Mouse (Mus musculus) T-helper 2 cell (primary cell): ENCODE measurements around the gene Myl12a.

Source experiments
- in situ Hi-C: fragments of 300-600 bp; cut with MboI, MseI; formaldehyde crosslinking; loops from one replicate; pipeline ENCODE4 v1.15.1; 2025; ENCODE audit warnings: high pct_unique_total_duplicates

The Myl12a gene

DNA sequence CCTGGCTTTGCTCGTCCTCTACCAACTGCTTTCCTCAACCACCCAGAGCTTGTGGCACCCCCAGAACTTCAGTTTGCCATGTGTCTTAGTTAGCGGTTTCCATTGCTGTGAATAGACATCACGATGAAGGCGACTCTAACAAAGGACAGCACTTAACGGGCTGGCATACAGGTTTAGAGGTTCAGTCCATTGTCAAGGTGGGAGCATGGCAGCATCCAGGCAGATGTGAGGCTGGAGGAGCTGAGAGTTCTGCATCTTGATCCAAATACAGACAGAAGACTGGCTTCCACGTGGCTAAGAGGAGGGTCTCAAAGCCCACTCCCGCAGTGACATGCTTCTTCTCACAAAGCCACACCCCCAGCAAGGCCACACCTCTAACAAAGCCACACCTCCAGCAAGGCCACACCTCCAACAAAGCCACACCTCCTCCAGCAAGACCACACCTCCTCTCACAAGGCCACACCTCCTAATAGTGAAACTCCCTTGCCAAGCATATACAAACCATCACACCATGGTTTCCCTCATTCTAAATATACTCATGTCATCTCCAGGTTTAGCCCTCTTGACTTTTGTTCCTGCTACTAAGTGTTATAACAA is 8.1 kb upstream of the Myl12a start:
- in situ Hi-C loops: no loop called here

DNA sequence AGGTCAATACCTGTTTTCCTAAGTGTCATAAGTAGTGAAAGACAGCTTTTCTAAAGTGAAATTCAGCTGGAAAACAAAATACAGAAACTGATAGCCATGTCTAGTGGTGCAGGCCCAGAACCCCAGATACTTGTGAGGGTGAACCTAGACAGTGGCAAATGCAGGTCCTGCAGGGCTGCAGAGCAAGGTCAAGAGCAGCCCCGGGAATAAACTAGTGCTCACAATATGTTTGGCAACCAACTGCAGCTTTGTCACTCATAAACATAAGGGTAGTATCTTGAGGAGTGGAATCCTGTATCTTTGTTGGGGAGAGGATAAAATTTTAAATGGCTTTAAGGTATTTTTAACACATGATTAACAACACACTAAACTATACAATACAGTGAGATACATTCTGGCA is 7.1 kb upstream of the Myl12a start:
- in situ Hi-C loops: no loop called here

DNA sequence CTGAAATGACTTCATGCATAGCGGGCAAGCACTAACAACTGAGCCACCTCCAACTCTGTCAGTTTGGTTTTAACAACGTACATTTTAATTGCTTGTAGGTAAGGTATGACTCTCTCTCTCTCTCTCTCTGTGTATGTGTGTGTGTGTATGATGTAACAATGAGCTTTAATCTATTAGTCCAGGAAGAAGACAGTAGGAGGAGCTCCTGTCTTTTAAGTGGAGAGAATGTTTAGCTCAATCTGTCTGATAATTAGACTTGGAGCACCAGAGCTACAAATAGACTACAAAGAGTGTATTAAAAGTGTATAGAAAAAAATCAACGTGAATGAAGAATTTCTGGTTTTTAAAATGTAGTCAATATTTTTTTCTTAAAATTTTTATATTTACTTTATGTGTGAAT is 6.0 kb upstream of the Myl12a start:
- in situ Hi-C loops: no loop called here

DNA sequence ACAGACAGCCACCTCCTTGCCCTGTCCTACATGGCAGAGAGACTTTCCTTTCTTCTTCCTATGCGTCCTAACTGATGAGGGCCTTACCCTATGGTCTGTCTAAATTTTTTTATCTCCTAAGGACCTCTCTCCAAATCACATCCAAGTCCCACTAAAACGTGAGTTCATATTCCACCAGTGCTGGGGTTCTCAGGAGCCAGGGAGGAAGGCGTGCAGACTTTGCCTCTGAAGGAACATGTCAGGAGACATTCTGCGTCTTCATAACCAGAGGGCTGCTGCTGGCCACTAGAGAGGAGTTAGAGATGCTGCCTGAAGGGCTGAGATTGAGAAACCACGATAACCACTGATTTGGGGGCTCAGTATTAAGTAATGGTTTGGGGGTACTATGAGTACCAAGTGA is 4.3 kb upstream of the Myl12a start:
- in situ Hi-C loops: no loop called here

DNA sequence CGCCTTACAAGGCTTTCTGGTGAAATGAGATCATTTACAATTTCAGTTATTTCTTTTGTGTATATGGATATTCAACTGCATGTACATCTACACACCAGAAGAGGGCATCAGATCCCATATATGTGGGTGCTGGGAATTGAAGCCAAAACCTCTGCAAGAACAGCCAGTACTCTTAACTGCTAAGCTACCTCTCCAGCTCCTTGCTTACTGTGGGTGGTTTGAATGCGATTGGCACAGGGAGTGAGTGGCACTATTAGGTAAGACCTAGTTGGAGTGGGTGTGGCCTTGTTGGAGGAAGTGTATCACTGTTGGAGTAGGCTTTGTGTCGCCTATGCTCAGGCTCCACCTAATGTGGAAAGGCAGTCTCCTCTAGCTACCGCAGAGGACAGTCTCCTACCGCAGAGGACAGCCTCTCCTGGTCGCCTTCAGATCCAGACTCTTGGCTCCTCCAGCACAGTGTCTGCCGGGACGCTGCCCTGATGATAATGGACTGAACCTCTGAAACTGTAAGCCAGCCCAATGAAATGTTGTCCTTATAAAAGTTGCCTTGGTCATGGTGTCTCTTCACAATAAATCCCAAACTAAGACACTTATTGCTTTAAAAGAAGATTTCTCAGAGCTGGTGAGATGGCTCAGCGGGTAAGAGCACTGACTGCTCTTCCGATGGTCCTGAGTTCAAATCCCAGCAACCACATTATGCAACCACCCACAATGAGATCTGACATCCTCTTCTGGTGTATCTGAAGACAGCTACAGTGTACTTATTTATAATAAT is 1.7 kb upstream of the Myl12a start:
- in situ Hi-C loops: no loop called here

DNA sequence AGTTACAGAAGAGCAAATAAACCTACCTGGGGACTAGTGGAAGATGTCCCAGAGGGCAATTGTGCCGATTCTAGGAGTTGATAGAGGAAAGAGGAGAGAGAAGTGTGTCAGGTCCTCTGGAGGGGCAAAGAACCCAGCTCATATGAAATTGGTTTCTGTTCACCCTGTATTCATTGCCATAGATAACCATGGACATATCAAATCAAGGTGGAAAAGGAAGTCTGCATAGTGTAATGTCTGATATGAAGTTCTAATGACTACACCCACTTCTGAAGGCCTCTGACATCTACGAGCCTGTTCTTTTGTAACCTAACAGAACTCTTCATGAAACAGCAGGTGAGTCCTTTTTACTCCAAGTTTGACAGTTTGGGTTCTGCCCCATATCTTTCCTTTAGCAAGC is 1.0 kb upstream of the Myl12a start:
- in situ Hi-C loops: no loop called here

DNA sequence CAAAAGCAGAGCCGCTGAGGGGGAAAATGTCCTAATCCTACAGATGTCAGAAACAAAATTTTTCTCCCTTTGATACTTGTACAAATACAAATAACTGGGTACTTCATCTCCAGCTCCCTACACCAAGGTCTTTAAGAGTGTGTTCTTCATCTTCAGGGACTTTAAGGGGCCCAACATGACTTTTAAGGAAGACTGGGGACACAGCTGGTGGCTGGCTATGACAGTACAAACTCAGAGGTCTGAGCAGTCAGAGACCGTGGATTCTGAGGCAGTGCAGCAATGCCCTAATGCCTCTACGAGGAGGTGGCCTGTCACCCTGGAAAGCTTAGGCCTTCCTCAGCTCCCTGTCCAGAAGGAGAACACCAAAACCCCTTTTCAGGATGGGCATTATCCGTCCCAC is 434 bp upstream of the Myl12a start:
- in situ Hi-C loops: no loop called here

DNA sequence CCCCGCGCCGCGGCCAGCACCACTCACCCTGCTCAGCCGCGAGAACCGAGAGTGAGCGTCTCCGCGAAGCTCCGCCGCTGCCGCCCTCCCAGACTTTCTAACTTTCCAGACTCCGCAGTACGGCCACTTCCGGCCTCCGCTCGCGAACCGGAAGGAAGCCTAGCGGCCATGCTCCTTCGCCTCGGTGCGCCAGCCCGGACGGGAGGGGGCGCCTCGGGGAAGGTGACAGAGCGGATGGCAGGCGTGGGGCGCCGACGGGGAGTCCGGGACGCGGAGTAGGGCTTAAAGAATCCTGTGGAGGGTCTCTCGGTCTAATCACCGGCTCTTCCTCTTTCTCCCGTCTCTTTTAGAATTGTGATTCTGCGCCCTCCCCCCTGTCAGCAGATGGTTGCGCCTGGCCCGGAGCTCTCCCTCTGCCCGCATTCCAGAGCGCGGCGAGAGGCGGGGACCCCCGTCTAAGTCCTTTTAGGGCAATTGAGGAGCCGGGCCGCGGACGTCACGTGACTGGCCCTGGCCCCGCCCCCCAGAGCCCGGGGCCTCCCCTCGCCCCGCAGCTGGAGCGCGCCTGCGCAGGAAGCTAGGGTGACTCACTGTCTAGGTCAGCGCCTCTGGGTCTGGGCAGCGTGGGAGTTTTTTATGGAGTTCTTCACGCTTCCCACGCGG is 466 bp downstream of the Myl12a start, which contains the start of gene Myom1:
Gene Myom1 (plus strand): TSS at position 553 of the 663 bp plus-strand sequence.
- in situ Hi-C loops: no loop called here

DNA sequence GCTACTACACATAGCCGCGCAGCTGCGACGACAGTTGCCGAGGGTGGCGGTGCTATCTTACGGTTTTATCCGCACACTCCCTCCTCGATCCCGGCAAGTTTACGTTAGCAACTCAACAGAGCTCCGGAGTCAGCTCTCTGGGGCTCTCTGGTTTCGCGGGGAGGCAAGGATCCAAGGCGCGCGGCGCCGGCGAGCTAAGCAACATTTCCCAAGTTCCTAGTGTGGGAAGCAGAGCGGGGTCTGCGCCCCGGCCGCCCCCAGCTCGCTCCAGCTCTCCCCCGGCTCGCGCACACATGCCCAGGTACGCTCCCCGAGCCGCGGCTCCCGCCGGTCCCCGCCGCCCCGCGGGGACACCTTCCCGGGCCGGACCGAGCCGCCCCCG is 988 bp downstream of the Myl12a start:
- in situ Hi-C loops: no loop called here

DNA sequence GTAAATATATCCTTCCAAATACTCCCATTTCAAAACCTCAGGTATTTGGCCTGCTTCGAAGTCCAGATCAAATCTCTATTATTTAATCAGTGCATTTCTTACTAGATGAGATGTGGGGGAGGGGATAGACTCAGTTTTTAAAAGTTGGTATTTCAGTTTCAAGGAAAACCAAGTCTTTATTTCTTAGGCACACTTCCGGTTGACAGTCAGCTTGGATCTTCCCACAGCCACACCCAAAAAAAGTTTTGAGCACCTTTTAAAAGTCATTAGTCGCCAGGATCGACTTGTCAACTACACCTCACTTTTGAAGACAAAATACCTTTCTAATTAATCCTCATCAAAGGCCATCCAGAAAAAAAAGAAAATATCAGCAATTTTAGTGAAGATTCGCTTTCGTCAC is 1.6 kb downstream of the Myl12a start:
- in situ Hi-C loops: no loop called here

DNA sequence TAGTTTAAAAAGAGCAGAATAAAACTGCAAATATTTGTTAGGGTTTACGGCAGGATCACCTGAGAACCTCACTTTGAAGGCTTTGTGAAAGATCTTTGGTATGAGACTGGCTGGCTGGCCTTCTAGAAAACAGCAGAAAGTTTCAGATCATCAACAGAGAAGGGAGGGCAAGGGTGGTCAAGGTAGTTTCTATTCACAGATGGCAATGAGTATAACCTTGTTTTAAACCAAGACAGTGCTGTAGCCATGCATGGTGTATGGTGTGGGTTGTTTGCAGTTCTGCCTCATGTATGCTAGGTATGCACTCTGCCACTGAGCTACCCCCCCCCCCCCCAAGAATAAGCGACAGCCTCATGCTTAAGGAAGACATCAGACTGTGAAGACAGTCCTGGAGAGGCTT is 2.4 kb downstream of the Myl12a start:
- in situ Hi-C loops: no loop called here

DNA sequence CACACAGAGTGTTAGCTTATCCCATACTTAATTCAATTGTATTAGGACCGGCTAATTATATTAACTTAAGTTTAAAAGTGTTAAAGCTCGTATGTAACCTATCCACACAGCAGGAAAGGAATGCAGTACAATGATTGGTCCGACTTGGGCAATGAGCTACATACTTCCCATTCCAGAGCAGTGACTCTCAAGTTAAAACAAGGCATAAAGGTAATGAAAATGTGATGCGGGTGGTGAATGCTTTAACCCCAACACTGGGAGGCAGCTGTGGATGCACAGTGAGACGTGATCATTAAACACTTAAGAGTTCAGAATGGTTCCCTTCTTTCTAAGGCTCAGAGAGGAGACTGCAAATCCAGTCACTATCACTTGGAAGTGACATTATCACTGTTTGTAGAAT is 3.5 kb downstream of the Myl12a start:
- in situ Hi-C loops: loop anchor here (10.0 kb wide), 1 partner anchor 186 kb away; the partner anchor contains the start of gene Lpin2

DNA sequence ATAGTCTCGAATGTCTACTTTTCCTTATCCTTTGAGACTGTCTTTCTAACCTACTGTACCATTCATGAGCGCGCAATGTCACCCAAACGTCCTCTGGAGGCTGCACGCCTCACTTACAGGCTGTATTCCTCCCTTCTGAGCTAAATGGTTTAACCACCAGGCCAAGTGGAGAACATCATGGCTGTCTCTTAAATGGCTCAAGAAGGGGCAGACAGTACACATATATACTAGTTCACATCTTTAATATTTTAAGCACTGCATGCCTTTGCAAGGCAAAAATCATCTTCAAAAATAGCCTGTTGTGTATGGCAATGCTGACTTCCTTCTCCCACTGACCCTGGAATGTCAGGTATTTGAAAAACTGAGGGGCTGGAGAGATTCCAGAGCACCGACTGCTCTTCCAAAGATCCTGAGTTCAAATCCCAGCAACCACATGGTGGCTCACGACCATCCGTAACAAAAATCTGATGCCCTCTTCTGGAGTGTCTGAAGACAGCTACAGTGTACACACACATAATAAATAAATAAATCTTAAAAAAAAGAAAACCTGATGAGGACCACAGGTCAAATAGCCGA is 4.2 kb downstream of the Myl12a start:
- in situ Hi-C loops: loop anchor here (10.0 kb wide), 1 partner anchor 186 kb away; the partner anchor contains the start of gene Lpin2

DNA sequence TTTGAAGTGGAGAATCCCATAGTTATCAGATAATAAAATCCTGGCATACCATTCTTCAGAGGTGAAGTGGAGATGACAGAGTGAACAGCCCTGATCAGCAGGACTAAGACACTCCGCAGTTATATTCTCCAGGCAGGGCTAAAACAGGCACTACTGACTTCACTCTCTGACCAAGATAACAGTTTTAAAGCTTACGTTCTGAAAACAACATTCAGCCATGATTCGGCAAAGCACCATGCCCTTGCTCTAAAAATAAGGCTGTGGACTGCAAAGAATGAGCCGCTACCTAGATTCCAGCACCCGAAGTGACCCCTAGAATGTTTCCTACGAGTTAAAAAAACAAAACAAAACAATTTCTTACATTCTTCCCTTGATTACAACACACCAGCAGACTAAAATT is 4.8 kb downstream of the Myl12a start:
- in situ Hi-C loops: loop anchor here (10.0 kb wide), 1 partner anchor 187 kb away; the partner anchor contains the start of gene Lpin2

DNA sequence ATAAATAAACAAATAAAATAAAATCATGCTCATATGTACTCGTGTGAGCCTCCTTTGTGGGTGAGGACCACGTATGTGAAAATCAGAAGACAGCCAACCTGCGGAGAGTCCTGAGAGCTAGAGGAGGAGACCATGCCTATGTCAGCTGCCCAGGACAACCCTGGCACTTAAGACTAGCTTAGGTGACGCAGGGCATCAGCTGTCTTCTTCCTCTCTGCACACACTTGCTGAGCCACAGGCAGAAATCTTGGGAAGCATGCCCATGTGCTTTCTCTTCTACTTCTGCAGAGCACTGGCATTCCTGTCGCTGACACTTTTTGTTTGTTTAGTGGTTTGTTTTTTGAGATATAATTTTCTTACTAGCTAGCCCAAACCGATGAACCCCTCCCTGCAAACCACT is 7.1 kb downstream of the Myl12a start:
- in situ Hi-C loops: loop anchor here (10.0 kb wide), 1 partner anchor 189 kb away; the partner anchor contains the start of gene Lpin2

DNA sequence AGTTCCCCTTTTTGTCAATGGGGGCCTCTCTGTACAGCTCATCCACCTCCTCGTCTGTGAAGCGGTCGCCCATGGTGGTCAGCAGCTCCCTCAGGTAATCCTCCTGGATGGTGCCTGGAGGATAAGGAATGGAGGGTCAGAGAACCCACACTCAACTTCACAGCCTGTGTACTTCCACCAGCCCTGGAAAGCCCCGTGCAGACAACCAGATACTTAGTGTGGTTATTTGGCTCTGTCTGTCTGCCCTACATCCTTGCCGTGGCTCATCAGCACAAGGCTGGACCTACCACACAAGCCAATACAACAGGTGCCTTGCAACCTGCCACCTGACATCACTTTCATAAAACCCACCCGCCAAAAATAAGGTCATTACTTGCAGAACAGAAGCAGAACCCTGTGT is 8.0 kb downstream of the Myl12a start:
- in situ Hi-C loops: loop anchor here (10.0 kb wide), 1 partner anchor 190 kb away; the partner anchor contains the start of gene Lpin2

DNA sequence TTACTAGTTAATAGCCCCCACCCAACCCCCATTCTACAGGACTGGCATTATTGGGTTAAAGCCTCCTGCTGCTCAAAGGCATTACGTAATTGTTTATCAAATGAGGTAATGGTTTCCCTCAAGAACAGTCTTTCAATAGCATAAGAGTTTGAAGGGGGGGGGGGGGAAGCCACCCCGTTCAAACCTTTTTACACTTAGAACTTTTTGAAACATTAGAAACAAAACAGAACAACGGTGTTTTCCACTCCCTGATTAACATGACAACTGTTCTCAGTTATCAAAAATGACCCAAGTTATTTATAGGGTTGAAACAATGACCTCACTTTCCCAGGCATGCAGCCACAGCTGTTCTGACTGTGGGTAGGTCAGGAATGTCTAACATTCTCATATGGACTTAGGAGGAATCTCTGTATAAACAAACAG is 9.3 kb downstream of the Myl12a start:
- in situ Hi-C loops: loop anchor here (10.0 kb wide), 1 partner anchor 191 kb away; the partner anchor contains the start of gene Lpin2

DNA sequence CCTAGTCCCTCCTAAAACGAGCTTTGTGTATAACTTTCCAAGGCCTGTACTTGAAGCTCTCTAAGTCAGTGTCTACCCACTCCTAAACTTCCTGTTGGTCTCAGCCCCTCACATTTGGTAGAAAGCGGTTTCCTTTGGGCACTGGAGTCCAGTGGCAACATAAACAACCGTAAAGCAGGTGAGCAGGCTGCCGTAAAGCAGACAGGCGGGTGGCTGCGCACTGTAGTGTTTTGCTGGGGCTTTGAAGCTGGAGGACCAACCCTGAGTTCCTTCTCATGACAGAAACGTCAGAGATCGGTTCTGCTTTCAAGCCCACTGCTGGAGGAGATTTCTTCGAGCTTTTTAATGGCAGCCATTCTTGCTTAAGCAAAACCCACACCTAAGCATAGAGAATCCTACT is 10.0 kb downstream of the Myl12a start:
- in situ Hi-C loops: loop anchor here (10.0 kb wide), 1 partner anchor 192 kb away; the partner anchor contains the start of gene Lpin2

DNA sequence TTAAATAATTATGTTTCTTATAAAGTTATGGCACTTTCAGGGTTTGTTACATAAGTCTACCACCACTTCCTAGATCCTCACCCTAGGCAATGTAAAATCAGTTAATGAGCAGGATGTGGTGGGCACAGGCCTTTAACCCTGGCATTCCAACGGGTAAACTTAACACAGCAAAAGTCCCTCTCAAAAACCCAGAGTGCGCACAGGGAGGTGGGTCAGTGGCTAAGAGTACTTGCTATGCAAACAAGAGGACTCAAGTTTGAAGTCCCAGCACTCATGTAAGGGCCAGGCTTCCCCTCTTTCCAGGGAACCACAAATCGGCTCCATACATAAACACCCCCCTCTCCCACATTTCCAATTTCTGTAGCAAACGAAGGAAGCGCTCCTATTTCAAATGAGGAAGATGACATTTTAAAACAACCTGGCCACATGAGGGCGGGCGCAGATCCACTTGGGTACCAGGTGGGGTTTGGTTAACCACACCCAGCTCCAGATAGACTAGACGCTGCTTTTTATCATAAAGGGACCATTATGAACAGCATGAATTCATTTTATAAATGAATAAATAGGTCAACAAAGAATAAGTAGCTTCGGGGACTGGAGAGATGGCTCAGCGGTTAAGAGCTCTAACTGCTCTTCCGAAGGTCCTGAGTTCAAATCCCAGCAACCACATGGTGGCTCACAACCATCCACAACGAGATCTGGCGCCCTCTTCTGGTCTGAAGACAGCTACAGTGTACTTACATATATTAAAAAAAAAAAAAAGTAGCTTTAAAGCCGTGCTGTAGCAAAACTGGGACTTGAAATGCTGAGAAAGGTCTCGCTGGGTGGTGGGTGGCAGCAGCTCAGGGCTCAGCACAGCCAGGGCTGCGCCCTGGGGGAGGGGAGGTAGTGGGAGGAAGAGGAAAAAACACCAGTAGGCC is 10.7 kb downstream of the Myl12a start:
- in situ Hi-C loops: loop anchor here (10.0 kb wide), 1 partner anchor 193 kb away; the partner anchor contains the start of gene Lpin2

DNA sequence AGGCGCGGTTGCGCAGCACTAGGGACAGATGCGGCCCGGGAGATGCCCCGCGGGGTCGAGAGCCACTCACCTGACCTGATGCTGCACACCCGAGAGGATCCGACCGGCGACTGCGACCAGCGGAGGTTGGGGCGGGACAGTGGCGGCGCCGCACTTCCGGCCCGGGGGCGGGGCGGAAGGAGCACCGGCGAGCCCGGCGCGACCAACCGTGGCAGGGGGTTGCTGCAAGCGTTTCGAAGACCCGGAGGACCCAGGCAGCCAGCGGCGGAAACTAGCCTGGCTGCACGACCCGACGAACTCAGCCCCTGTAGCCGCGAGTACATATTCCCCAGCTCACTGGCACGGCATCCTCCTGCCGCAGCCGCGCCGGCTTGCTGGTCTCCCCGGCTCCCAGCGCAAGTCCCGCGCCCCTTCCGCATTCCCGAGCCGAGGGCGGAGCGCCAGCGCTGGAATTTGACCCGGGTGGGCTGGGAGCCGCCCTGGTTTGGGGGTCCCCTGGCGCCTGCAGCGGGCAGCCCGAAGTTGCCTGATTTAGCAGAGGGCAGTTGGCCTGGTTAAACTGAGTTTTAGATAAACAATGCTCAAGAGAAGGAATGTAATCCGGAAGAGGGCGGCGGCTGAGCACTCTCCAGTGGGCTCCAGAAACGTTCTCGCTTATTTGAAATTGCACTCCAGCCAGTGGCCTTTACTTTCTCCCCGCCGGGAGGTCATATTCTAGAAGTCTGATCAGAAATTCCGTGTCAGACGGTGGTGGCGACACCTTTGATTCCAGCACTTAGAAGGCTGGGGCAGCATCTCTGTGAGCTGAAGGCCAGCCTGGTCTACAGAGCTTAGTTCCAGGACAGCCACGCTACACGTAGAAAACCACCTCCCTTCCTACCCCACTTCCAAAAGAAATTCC is 12.0 kb downstream of the Myl12a start:
- in situ Hi-C loops: loop anchor here (10.0 kb wide), 1 partner anchor 194 kb away; the partner anchor contains the start of gene Lpin2
